Mouse (Mus musculus) sigmoid colon, adult 10 weeks (tissue): ENCODE results near the gene Lpin3. TPM values are rescaled to one million over a fixed set of nuclear protein-coding genes. Genes with fewer than 3 reads are reported as not detected.

Source experiments
- polyA plus RNA-seq: library from polyadenylated mRNA; stranded (reverse); fragments of 350-450 nt; fragmentation: Illumina TruSeq; extraction: RNeasy Lipid Tissue Mini Kit (QIAGEN cat#74804); gene quantifications from one replicate; pipeline ENCODE4 v1.2.3, GENCODE M21; 2014; ENCODE audit warnings: low read depth, low replicate concordance

Lpin3 gene
- polyA plus RNA-seq = 2.1 TPM

GRCm38 (mm10) chr2:160880453-160881195, at the start of gene Lpin3:
TSS of gene Lpin3 (plus strand) at chr2:160880670.

DNA sequence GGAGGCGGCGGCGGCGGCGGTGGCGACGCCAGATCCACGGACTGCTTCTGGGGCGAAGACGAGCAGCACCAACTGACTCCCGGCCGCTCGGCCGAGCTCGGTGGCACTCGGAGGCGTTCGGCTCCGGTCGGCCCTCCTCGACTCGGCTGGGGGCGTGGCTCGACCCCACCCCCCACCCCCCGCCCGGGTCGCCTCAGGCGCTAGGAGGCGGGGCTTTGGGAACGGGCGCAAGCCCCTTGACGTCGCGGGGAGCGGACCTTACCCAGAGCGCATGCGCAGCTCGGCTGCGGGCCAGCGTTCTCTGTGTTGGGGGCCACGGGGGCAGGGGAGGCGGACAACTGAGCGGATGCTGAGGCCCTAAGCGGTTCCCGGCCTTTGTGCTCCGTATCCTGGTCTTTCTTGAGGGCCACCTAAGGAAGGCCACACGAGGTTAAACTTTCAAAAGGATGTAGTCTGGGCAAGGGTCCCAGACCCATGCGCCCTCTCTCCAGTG, 7.5 kb upstream of the Lpin3 start, which contains the start of gene Zhx3:
Gene Zhx3, minus strand, starts transcription at position 109 of the 493 bp plus-strand sequence.

GRCm38 (mm10) chr2:160912231-160912671, 31.8 kb downstream of the Lpin3 start, which contains the start of gene Emilin3:
TSS of gene Emilin3 (minus strand) at chr2:160912328.

Other genes starting within 250 kb of the Lpin3 start
- gene Top1, start 234.8 kb upstream of the Lpin3 start, polyA plus RNA-seq = 189 TPM
- gene Plcg1, start 149.4 kb upstream of the Lpin3 start, polyA plus RNA-seq = 10.4 TPM
- gene Zhx3, start 7.7 kb upstream of the Lpin3 start, polyA plus RNA-seq = 3.4 TPM
- not detected for gene Emilin3, start 31.7 kb downstream of the Lpin3 start, polyA plus RNA-seq
- gene Chd6, start 228.4 kb downstream of the Lpin3 start, polyA plus RNA-seq = 28.1 TPM